Mouse (Mus musculus) kidney, adult 2 months (tissue): ENCODE measurements around the gene Kidins220.

ENCODE experiments used
- CTCF ChIP-seq: fragments of 200-500 bp; conservative IDR thresholded peaks from 2 replicates; pipeline ENCODE4 v1.5.1; 2011; ENCODE audit warnings: low read depth, mild to moderate bottlenecking, control low read depth, low read length, moderate library complexity, mixed read lengths; ENCODE audit not compliant: insufficient read depth, insufficient read length
- POLR2A ChIP-seq: fragments of 200-500 bp; IDR thresholded peaks from one replicate; pipeline ENCODE4 v1.6.1; 2011; ENCODE audit warnings: low read depth, low read length, control low read depth

- TF ChIP-seq CTCF (no peak), POLR2A (no peak)
Observed at GRCm38 (mm10) chr12:25104541-25104940, 129.8 kb downstream of the Kidins220 start.
